Mouse (Mus musculus): ENCODE data around the gene Tnfrsf25. TPM values are rescaled to one million over a fixed set of nuclear protein-coding genes. Genes with fewer than 3 reads are reported as not detected.
A peak's percentile ranks its signal among the peaks of the same experiment; 100 is the strongest.

Tnfrsf25 gene
- polyA plus RNA-seq, 1 experiment from 2014 or later = 0.97 TPM

DNA sequence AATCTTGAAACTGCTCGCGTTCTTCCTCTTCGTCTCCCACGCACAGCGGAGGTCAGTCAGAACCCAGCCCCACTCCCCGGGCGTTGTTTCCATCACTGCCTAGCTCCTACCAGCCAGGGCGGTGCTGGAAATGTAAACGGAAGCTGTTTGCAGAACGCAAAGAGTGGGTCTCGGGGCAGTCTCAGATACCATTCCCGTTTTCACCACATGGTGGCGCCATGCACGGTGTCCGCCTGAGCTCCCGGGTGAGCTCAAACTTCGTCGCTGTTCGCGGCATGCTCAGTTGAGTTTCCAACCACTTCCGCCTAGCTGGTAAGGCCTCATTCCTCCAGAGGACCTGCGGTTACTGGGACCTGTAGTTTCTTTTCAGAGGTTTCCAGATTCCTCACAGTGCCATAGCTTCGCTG lies 38.0 kb downstream of the Tnfrsf25 start:
- Histone ChIP-seq H3K4me2 (peak overlapping the region; percentile 43), H3K27me3 (peaks cover 78% of the 10 kb centered on the region), H3K27ac (replicated peaks) (no peak overlapping the region), H3K4me3 (peak overlapping the region; percentile 21), H3K36me3 (no peaks in the 10 kb centered on the region), H3K4me1 (replicated peaks) (peaks cover 19% of the 10 kb centered on the region), H3K9me3 (no peaks in the 10 kb centered on the region), H3K9ac (0 out of 2 replicates have a peak overlapping the region, but pooled peaks have one; percentile 16)
- 2% methylated on average over 23 of the region's 23 CpGs for whole genome bisulfite sequencing
- no peak for ATAC-seq (ENCODE audit: low FRiP score, low read depth)

DNA sequence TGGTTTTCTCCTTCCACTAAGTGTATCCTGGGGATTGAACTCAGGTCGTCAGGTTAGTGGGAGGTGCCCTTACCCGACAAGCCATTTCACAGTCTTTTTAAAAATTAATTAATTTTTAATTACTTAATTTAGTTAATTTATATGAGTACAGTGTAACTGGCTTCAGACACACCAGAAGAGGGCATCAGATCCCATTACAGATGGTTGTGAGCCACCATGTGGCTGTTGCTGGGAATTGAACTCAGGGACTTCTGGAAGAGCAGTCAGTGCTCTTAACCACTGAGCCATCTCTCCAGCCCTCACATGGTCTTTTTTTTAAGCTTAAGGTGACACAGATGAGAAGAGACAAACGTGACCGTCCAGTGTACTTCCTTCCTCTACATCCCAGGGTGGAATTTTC lies 39.3 kb downstream of the Tnfrsf25 start:
- Histone ChIP-seq H3K9me3 (no peaks in the 10 kb centered on the region), H3K36me3 (no peaks in the 10 kb centered on the region), H3K4me2 (no peak overlapping the region), H3K4me3 (no peak overlapping the region), H3K27ac (replicated peaks) (no peak overlapping the region), H3K9ac (no peak overlapping the region), H3K4me1 (replicated peaks) (peaks cover 29% of the 10 kb centered on the region), H3K27me3 (peaks cover 83% of the 10 kb centered on the region)
- 74% methylated on average over 4 of the region's 4 CpGs for WGBS
- no peak for ATAC-seq (ENCODE audit: low FRiP score, low read depth)

DNA sequence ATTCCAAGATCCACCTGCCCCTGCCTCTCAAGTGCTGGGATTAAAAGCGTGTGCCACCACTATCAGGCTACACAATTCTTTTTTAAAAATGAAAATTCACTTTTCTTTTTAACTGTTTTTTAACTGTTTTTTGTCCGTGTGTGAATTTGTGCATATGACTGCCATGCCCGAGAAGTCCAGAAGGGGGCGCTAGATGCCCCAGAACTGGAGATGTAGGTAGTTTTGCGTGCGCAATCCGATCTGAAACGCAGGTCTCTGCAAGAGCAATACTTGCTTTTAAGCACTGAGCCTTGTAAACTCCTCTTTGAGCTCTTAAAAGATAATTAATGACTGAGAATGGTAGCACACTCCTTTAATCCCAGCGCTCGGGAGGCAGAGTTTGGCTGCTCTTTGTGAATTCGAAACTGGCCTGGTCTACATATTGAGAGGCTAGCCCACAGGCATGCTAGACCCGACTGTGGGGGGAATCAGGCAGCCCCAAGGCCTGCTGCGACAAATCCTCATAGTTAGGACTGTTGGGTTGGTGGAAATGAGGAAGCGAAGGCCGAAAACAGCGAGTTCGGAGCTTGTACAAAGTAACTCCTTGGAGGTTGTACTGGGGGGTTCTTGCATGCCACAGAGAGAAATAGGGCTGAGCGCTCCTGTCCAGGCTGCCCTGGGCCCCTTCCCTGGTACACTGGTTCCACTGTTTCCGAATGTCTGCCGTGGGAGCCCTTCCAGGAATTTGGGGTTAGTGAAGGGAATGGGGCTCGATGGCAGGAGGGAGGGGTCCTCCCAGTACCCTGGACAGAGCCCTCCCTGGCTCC lies 42.2 kb downstream of the Tnfrsf25 start:
- Histone ChIP-seq H3K9me3 (no peaks in the 10 kb centered on the region), H3K27me3 (peaks cover 80% of the 10 kb centered on the region), H3K4me1 (replicated peaks) (peaks cover 23% of the 10 kb centered on the region), H3K9ac (no peak overlapping the region), H3K4me2 (peak overlapping the region; percentile 31), H3K36me3 (no peaks in the 10 kb centered on the region), H3K27ac (replicated peaks) (no peak overlapping the region), H3K4me3 (peak overlapping the region; percentile 7)
- WGBS = 17% methylated on average over 21 of the region's 21 CpGs
- ATAC-seq (ENCODE audit: low FRiP score, low read depth) = no peak

DNA sequence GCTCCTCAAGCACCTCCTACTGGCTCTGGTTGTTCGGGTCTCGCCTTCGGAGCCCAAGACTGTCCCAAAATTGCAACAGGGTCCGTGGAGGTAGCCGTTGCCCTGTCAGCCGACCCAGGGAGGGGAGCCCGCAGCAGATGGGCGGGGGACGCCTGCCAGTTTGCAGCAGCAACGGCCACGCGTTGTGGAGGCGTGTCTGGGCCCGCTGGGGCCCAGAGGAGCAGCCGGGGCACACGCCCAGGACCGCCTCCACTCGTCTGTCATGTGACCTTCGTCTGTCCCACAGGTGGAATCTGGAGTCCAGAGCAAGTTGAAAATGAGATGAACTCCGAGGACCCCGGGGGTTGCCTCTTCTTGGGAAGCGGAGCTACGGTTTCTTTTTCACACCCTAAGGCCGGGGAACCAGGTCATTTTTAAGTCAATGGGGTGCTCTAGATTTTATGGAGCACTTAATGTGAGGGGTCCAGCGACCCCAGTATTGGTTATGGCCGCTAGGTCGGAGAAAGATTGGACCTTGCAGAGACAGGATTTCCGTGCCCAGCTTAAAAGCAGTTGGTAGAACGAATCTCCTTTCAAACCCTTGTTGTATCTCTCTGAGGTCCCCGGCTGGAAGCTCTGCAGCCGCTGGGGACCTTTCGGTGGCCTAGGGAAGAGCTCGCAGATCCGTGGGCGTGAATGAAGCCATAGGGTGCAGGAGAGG lies 43.0 kb downstream of the Tnfrsf25 start, which contains the start of gene Hes2:
Gene Hes2 (plus strand): TSS at position 283 of the 700 bp plus-strand sequence.
- WGBS = 2% methylated on average over 35 of the region's 35 CpGs

DNA sequence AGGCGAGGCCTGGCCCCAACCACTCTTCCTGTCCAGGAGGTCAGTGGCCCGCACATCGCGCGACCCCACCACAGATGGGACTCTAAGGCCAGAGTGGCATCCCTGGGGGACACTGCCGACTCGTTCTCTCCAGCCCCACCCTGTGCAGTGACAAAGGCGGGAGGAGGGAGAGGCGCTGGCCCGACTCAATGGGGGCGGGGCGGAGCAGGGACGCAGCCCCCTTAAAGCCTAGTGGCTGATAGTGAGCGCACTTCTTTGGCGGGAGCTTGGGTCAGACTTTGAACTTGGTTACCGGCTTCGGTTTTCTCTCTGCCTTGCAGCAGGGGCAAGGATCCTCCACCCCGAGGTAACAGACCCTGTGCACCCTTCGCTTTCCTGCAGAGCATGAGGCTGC lies 43.5 kb downstream of the Tnfrsf25 start:
- H3K27ac ChIP-seq (replicated peaks) = no peak overlapping the region
- H3K9me3 ChIP-seq = no peaks in the 10 kb centered on the region
- peaks cover 71% of the 10 kb centered on the region for H3K27me3 ChIP-seq
- H3K4me2 ChIP-seq = peak overlapping the region; percentile 31
- no peaks in the 10 kb centered on the region for H3K36me3 ChIP-seq
- ATAC-seq (ENCODE audit: low FRiP score, low read depth) = no peak
- WGBS = under 1% methylated on average over 18 of the region's 19 CpGs
- no peak overlapping the region for H3K9ac ChIP-seq
- H3K4me1 ChIP-seq (replicated peaks) = peaks cover 16% of the 10 kb centered on the region
- H3K4me3 ChIP-seq = peak overlapping the region; percentile 2; the same call in 1 of the 2 replicates

More for the DNA sequence above, 43.0 kb downstream of the Tnfrsf25 start, which contains the start of gene Hes2:
- Histone ChIP-seq H3K4me1 (replicated peaks) (peaks cover 19% of the 10 kb centered on the region), H3K27ac (replicated peaks) (no peak within 1 kb of the TSS), H3K27me3 (peaks cover 74% of the 10 kb centered on the region), H3K9ac (no peak within 1 kb of the TSS), H3K36me3 (no peaks in the 10 kb centered on the region), H3K9me3 (no peaks in the 10 kb centered on the region), H3K4me2 (peak within 1 kb of the TSS; percentile 31), H3K4me3 (peak within 1 kb of the TSS; percentile 7)
- no peak; the same call in 1 of the 2 replicates for ATAC-seq (ENCODE audit: low FRiP score, low read depth)

DNA sequence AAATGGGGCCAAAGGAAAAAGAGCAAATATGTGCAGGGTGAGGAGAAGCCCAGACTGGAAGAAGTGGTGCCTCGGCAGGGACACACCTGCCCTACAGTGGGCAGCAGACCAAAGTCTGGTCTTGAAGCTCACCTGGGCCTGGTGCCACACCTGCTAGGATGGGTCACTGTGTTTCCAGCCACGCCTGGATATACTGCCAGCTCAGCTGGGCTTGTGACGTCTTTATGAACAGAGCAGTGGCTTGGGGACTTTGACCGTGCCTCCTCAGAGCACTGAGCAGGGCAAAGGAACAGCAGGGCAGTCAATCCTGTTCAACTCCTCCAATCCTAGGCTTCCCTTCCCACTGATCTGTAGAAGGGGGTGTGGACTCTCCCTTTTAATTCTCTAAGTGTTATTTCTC lies 45.0 kb downstream of the Tnfrsf25 start:
- Histone ChIP-seq H3K4me3 (no peak overlapping the region), H3K27ac (replicated peaks) (no peak overlapping the region), H3K4me2 (no peak overlapping the region), H3K36me3 (no peaks in the 10 kb centered on the region), H3K9ac (no peak overlapping the region), H3K27me3 (peaks cover 68% of the 10 kb centered on the region), H3K9me3 (no peaks in the 10 kb centered on the region), H3K4me1 (replicated peaks) (peaks cover 16% of the 10 kb centered on the region)
- WGBS = 42% methylated on average over 4 of the region's 4 CpGs
- no peak for ATAC-seq (ENCODE audit: low FRiP score, low read depth)

DNA sequence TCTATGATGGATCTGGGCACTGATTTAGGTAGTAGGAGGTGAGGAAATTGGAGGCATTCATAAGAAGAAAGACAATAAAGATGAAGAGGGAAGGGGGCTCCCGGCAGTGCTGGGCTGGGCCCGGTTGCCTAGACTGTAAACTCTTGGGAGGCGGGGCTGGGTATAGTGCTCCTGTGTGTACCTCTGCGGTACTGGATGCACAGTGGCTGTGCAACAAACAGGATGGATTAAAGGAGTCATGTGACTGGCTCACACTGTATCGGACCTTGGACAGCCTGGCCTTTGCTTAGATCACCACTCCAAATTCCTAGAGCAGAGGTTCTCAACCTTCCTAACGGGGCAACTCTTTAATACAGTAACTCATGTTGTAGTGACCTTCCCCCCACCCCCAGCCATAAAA lies 45.9 kb downstream of the Tnfrsf25 start:
- 76% methylated on average over 6 of the region's 6 CpGs for WGBS
- Histone ChIP-seq H3K4me1 (replicated peaks) (peaks cover 16% of the 10 kb centered on the region), H3K27ac (replicated peaks) (no peak overlapping the region), H3K4me3 (no peak overlapping the region), H3K4me2 (no peak overlapping the region), H3K9ac (no peak overlapping the region), H3K36me3 (no peaks in the 10 kb centered on the region), H3K9me3 (no peaks in the 10 kb centered on the region), H3K27me3 (peaks cover 65% of the 10 kb centered on the region)
- ATAC-seq (ENCODE audit: low FRiP score, low read depth) = no peak

DNA sequence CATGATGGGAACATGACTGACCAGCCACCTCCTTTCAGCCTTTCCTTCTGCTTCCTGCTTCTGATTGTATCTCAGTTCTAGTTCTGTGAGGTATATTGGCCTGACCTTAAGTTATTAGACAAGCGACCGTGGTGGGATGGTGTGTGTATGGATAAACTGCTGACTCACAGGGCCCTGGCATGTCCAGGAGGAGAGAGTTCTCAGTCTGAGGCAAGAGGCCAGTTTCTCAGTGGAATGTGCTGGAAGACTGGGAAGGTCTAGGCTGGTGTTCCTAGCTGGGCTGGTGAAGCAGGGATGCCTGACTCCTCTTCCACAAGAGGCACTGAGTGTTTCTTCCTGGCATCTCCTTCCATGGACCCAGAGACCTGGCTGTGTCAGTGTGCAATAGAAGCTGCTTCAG lies 47.0 kb downstream of the Tnfrsf25 start:
- H3K9me3 ChIP-seq = no peaks in the 10 kb centered on the region
- peaks cover 16% of the 10 kb centered on the region for H3K4me1 ChIP-seq (replicated peaks)
- H3K9ac ChIP-seq = no peak overlapping the region
- ATAC-seq (ENCODE audit: low FRiP score, low read depth) = no peak
- no peaks in the 10 kb centered on the region for H3K36me3 ChIP-seq
- no peak overlapping the region for H3K4me2 ChIP-seq
- no peak overlapping the region for H3K27ac ChIP-seq (replicated peaks)
- H3K4me3 ChIP-seq = no peak overlapping the region
- H3K27me3 ChIP-seq = peaks cover 55% of the 10 kb centered on the region
- 92% methylated on average over 2 of the region's 2 CpGs for WGBS

DNA sequence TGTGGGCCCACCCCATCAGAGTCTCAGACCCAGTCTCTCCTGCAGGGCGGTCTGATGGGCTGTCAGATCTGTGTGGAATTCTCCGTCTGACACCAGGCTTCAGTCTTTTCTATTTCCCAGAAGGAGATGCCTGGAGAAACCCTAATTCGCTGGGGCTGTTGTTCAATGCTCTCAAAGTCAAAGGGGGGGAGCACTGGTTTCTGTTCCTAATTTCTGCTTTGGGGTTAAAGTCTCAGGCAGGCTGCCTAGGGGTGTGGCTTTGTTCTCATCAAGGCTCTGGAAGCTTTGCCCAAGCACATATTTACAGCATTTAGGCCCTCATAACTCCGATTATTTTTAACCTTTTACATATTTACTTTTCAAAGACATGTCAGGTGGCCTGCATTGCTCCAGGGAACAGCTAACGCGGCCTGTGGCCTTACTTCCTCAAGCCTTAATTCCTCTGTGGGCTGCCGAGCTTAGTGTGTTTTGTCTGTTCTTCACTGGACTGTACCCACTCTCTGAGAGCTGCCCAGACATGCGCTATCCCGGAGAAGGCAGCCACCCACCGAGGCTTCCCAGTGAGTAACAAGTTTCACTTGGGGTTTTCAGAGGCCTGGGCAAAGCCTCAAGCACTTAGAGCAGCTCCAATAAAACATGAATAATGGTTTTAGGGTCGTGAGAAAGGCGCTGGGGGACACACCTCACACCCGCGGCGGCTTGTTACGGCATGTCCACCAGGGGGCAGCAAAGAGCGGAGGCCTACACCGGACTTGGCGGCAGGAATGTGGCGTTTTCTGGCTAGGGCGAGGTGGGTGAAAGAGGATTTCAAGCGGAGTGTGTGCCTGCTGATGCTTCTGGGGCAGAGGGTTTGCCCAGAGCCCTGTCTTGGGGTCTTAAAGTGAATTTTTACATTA lies 49.5 kb downstream of the Tnfrsf25 start:
- Histone ChIP-seq H3K27ac (replicated peaks) (no peak overlapping the region), H3K9ac (no peak overlapping the region), H3K27me3 (peaks cover 40% of the 10 kb centered on the region), H3K4me3 (no peak overlapping the region), H3K36me3 (no peaks in the 10 kb centered on the region), H3K4me1 (replicated peaks) (0 out of 2 replicates have a peak, but pooled peaks cover 4% of the 10 kb centered on the region), H3K9me3 (no peaks in the 10 kb centered on the region), H3K4me2 (no peak overlapping the region)
- ATAC-seq (ENCODE audit: low FRiP score, low read depth) = no peak
- WGBS = 25% methylated on average over 22 of the region's 22 CpGs

DNA sequence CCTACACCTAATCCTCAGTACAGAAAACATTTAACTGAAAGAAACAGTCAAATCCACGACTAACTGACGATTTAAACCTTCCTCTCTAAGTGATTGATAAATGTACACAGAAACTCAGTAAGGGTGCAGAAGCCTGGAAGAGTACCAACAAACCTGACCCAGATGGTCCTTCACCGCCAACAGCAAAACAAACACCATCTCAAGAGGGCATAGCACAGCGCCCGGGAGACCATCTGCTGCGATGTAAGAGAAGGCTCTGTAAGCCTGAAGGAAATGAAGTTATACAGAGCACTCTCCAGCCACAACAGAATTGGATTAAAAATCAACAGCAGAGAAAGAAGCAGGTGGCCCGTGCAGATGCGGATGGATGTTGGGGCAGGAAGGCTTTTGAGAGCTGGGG lies 52.3 kb downstream of the Tnfrsf25 start:
- H3K4me2 ChIP-seq = no peak overlapping the region
- WGBS = 41% methylated on average over 8 of the region's 8 CpGs
- no peak overlapping the region for H3K4me3 ChIP-seq
- no peak overlapping the region for H3K27ac ChIP-seq (replicated peaks)
- no peaks in the 10 kb centered on the region for H3K9me3 ChIP-seq
- H3K27me3 ChIP-seq = peaks cover 15% of the 10 kb centered on the region; the same call in 1 of the 2 replicates
- 0 out of 2 replicates have a peak, but pooled peaks cover 4% of the 10 kb centered on the region for H3K4me1 ChIP-seq (replicated peaks)
- ATAC-seq (ENCODE audit: low FRiP score, low read depth) = no peak
- H3K9ac ChIP-seq = no peak overlapping the region
- no peaks in the 10 kb centered on the region for H3K36me3 ChIP-seq

DNA sequence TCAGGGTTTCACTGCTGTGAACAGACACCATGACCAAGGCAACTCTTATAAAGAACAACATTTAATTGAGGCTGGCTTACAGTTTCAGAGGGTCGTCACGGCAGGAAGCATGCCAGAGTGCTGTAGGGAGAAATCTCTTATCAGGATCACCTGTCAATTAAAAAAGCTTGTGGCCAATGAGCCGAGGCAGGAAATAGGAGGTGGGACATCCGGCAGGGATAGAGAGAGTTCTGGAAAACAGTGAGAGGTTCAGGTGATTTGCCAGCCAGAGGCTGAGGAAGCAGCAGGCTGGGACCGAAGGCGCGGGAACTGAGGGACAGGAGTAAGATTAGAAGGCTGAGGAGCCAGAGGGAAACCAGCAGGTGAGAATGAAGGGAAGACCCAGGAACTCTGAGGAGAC lies 53.4 kb downstream of the Tnfrsf25 start:
- ATAC-seq (ENCODE audit: low FRiP score, low read depth) = no peak
- Histone ChIP-seq H3K27ac (replicated peaks) (no peak overlapping the region), H3K4me3 (no peak overlapping the region), H3K9ac (no peak overlapping the region), H3K4me1 (replicated peaks) (0 out of 2 replicates have a peak, but pooled peaks cover 4% of the 10 kb centered on the region), H3K36me3 (no peaks in the 10 kb centered on the region), H3K4me2 (no peak overlapping the region), H3K9me3 (no peaks in the 10 kb centered on the region), H3K27me3 (peaks cover 13% of the 10 kb centered on the region)
- 86% methylated on average over 7 of the region's 7 CpGs for WGBS
